Mouse (Mus musculus) heart, postnatal 14 days (tissue): ENCODE measurements around the gene Ubox5. TPM values are rescaled to one million over a fixed set of nuclear protein-coding genes. Genes with fewer than 3 reads are reported as not detected.

ENCODE experiments used
- DNase-seq, 2 experiments: peaks; one replicate each; pipeline ENCODE4 v3.0.0; 2021 to 2022
- intact Hi-C: fragments of 180-260 bp; cut with DNase I; formaldehyde crosslinking; loops from one replicate; pipeline ENCODE4 v1.15.1; 2025
- total RNA-seq, 2 experiments: library from RNA; stranded (reverse); gene quantifications; 2 replicates each; pipeline ENCODE4 v1.2.3; 2021

Gene Ubox5
- total RNA-seq, 2 experiments from 2014 or later = 4.2 to 4.5 TPM

DNA sequence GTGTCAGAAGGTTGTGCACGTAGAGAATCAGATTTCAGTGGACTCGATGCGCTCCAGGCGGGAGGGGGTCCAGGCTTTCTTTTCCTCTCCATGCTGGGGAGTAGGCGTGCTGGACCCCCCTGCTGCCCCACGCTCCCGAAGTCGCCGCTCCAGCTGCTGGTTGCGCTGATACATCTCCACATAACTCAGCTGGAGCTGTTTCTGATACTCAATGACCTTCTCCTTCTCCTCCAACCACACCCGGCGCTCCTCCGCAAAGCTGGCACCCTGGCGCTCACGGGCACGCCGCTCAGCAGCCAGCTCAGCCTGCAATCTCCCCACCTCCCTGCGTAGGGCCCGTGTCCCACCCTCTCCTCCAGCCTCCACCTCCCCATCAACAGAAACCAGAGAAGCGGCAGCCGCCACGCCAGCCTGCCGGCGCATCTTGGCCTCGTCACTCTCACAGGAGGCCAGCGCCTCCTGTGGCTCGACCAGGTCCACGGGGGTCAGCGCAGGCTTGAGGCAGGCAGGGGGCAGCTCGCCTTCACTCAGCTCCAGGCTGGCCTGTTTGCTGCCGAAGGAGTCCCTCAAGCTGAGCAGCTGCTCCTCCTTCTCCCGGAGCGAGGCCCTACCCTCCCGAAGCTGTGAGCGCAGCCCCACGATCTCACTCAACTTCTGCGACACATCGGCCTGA, 5.0 kb upstream of the Ubox5 start:
- DNase-seq = peak; percentile 19 to 32

DNA sequence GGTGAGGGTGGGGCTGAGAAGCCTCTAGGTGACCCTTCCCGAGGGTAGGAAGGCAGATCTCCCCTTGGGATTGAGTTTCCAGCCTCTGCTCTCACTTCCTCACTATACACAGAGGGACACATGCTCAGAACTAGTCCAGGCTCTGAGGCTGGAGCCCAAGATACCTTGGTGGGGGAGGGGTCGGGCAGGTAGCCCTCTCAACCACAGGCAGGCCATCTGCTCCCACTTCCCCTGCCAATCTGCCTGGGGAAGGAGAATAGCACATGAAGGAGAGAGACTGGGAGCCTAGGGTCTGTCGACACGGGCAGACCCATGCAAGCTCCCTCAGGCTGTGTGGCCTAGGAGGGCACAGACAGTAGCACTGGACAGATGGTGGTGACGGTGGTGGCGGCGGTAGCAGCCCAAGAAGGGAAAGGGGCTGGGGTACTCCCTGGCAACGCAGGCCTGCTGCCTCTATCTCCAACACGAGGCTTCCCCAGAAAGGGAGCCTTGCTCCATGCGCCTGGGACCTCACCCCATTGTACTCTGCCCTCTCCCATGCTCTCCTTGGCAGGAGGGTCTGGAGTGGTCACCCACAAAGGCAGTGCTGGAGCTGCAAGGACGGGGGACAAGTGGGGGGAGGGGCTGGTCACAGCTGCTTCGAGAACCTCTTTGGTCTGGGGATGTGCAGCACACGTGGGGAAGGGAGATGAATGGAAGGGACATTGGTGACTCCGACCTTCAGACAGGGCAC, 4.3 kb upstream of the Ubox5 start:
- intact Hi-C loops = no loop called here
- no peak for DNase-seq

More for the DNA sequence above, 5.0 kb upstream of the Ubox5 start:
- intact Hi-C loops = no loop called here

DNA sequence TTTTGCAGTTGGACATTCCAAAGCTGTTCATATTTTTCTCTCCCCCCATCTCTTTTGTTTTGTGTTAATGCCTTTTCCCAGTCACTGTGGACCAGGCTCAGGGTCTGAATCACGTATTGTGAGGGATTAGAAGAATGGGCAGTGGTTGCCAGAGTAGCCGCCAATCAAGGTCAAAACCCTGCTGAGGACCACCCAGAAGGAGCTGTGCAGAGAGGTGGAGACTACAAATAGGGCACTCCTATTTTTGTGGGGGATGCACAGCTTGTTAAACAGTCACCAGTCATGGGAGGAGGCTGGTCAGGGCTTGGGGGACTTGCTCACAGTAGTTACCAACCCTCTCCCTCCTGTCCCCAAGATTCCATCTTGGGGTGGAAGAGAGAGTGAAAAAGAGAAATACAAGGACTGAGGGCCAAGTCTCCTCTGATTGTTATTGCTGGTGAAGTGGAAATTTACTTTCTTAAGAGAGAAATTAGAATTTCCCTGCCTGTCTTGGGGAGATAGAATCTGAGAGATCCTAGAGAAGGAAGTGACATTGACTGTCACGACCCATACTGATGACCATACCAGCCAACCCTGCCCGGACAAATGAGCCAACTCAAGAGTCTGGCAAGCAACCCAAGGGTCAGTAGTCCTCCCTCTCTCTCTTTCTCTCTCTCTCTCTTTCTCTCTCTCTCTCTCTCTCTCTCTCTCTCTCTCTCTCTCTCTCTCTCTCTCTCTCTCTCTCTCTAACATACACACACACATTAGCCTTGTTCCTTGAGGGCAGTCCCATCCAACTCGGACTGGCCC, 3.2 kb upstream of the Ubox5 start:
- intact Hi-C loops = no loop called here
- no peak for DNase-seq

DNA sequence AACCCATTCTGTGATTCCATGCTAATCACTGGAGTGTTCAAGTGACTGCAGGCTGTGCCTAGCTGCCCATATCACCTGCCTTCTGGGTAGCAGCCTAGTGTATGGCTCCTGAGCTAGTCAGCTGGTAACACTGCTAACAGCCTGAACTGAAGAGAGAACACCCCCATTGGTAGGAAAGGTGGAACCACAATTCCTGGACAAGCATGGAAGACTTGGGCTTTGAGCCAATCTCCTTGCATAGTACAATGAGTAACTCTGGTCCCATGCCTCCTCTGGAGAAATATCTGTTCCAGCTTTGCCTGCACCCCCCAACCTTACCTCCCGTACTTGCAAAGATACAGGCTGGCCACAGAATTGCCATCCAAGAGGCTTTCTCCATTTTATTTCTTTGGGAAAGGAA, 2.6 kb upstream of the Ubox5 start:
- intact Hi-C loops = no loop called here
- no peak for DNase-seq

DNA sequence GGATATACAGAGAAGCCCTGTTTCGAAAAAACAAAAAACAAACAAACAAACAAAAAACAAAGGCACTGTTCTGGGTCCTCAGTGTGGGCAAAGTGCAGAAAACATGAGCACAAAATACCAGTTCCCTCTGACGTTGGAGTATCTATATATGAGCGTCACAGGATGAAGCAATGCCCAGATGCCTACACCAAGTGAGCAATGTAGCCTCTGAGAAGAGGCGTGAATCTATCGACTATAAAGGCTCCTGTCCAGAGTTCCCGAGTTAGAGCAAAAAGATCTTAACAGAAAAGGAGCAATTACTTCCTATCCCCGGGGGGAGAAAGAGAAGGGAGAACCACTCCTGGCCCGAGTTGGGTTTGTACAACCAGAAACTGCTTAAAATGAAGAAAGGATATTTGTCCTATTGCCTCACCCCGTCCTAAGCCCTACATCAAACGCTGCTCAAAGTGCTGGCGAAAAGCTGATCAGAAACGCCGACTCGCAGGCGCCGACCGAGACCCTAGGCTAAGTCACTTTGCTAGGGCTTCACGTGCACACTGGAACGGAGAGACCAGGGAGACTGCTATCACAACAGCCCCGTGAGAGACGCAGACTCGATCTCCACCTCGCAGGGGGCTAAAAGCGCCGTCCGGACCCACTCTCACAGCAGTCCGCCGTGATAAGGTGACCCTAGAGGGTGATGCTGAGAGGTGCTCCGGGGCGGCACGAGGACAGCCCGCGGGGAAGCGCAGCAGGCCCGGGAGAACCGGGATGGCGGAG, 579 bp downstream of the Ubox5 start:
- no peak for DNase-seq
- intact Hi-C loops = no loop called here

DNA sequence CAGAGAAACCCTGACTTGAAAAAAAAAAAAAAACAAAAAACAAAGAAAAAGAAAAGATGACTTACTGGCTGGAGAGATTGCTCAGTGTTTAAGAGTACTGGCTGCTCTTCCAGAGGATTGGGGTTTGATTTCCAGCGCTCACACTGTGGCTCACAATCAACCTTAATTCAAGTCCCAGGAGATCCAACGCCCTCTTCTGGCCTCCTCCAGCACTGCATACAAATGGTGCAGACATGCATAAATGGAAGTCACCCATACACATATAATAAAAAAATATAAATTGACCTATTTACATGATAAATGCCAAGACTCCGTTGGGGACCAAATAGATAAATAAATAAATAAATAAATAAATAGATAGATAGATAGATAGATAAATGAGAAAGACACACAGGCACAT, 1.4 kb downstream of the Ubox5 start:
- intact Hi-C loops = no loop called here

DNA sequence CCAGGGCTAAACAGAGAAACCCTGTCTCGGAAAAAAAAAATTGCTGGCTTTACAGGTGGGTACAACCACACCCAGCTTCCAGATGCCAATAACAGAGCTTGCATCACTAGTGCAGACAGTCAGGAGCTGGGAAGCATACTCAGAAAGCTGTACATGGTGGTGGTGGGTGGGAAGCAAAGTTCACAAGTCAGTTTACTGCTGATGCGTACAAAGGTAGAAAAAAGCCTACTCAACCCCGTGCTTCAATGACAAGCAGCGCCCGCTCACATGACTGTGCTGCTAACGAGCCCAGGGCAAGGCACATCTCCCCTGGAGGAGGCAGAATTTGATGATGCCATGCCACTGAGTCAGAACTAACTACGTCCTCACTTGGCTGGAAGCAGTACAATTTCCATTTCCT, 10.9 kb downstream of the Ubox5 start:
- DNase-seq = no peak
- intact Hi-C loops = no loop called here

More for the DNA sequence above, 1.4 kb downstream of the Ubox5 start:
- no peak for DNase-seq

DNA sequence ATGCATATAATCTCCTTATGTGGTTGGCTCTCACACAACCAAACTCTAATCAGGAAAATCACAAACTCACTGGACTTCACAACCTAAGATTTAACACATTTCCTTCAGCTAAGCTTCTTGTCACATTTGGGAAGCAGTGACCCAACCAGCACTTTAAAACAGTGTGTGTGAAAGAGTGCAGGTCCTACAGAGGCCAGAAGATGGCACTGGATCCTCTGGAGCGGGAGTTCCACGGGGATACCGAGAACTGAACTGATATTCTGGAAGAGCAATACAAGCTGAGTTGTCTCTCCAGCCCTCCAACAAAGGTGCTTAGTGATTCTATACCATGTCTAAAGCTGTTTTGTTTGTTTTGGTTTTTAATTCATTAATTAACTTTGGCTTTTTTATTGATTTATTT, 16.7 kb downstream of the Ubox5 start:
- intact Hi-C loops = no loop called here
- no peak for DNase-seq

DNA sequence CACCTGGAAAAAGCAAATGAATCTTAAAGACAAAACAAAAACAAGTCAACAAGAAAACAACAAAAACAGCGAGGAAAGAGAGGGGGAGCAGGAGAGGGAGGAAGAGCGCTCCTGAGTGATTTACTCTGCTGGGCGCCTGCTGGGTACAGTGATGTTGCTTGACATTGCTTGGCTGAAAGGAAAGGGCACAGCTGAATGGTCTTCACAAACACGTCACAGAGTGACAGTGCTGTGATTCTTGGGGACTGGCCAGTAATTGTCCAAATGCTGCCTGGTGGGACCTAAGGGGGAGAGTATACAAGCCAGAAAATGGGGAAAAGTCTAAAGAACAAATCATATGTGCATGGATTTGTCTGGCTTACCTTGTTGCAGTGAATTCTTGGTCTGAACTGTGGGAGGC, 27.6 kb downstream of the Ubox5 start:
- intact Hi-C loops = no loop called here
- no peak for DNase-seq

DNA sequence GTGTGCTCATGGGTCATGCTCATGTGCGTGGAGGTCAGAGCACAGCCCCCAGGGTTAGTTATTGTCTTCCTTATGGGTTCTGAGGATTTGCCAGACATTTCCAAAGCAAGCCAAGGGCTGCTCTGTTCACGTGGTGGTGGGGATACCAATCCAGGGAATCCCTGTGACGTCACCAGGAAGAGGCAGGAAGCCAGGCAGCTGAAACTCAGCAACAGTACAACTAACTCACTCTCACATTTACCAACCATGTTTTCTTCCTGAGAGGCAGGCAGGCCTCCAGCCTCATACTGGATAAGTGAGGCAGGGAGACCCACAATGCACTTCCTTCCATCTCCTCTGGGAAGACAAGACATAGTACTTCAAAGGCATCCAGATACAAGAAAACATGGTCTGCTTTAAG, 31.4 kb downstream of the Ubox5 start:
- peak in 1 of 2 experiments; percentile 27 for DNase-seq
- intact Hi-C loops = no loop called here

DNA sequence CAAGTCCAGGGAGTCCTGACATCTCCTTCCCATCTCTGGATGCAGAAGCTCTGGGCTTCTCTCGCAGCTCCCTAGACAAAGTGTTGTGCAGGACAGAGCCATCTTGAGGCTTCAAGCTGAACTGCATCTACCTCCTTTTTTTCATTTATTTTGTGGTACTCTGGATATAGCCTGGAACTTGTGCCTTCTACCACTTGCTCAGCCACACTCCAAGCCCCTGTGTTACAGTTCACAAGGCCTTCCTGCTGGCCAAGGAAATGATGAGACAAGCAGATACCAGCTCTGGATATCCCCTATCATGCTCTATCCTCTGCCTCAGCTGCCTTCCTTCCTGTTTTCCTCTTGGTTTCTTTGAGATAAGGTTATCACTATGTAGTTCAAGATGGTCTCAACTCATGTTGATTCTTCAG, 32.2 kb downstream of the Ubox5 start:
- peak in 1 of 2 experiments; percentile 36 for DNase-seq
- intact Hi-C loops = loop anchor here (2.0 kb wide), 1 partner anchor 33 kb away; no protein-coding TSS in a partner anchor

DNA sequence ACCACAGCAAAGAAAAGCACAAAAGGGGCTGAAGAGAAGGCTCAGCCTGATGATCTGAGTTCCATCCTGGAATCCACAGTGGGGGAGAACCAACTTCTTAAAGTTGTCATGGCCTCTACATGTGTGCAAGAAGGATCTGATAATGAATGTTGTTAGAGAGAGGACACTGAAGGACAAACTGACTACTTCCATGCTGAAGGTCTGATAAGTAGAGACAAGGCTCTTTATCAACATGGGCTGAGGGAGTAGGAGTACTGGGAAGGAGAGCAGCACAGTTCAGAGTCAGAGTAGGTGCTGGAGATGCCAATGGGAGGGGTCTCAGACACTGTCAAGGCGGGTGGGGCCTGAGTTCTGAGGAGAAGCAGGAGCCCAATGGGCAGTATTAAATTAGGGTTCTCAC, 34.2 kb downstream of the Ubox5 start:
- no peak for DNase-seq
- intact Hi-C loops = no loop called here

DNA sequence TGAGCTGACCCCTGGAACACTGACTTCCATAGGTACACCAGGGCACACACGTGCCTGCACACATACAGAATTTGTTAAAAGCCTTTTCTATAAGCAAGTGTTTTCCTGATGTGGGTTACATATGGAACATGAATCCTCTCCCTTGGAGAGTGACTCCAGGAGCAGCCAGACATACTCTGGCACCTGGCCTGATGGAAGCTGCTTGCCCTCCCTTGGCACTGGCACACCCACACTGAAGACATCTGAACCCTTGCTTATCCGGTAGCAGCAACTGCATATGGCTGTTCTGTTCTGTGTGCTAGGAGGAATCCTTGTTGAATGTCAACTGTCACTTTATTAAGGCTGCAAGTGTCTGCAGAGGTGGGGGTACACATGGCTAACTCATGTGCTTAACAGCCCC, 38.8 kb downstream of the Ubox5 start:
- intact Hi-C loops = no loop called here
- no peak for DNase-seq

DNA sequence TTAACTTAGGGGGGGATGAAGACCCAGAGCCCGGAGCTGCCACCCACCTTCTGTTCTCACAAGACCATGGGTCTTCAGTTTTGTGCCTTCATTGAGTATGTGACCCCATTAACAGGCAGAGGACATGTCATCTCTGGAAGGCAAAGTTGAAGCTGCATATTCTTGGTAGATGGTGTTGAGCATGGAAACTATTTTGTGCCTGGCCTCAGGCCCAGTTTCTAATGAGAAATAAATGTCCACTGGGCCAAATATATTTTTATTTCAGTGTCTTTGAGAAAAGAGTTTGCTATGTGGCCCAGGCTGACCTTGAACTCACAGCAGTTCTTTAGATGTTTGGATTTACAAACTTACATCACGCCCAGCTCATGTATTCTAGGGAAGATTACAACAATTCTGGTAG, 40.1 kb downstream of the Ubox5 start:
- intact Hi-C loops = no loop called here
- DNase-seq = no peak

DNA sequence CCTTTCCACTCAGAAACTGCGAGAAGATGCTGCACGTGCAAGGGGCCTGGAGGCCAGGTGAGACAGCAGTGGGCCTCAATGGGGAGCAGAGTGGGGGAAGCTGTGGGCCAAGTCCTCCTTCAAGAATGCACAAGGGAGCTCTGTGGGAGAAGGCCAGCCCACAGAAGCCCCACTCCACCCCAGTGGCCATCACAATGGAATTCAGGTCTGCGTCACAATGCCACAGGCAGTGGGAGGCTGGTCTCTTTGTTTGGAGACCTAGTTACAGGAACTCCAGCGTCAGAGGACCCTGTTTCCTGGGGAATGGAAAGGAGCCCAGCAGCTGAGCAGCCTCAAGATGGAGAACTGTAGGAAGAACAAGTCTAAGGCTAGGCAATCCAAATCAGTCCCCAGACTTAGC, 40.7 kb downstream of the Ubox5 start:
- DNase-seq = no peak
- intact Hi-C loops = no loop called here

DNA sequence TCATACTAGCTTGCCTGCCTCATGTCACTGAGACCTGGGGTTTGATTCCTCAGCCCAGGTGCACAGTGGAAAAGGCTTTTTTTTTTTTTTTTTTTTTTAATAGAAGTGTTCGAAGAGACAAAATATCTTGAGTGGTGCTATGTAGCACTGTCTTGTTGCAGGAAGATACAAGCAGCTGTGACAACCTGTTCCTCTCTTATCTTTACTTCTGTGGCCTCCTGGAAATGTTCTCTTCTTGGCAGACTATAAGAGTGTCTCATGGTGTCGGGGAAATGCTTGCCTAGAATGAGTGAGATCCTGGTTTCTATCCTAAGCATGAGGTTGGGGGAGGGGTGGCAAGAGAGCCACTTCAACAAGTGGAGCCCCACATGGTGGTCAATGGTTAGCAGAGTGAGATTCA, 41.5 kb downstream of the Ubox5 start:
- no peak for DNase-seq
- intact Hi-C loops = no loop called here

DNA sequence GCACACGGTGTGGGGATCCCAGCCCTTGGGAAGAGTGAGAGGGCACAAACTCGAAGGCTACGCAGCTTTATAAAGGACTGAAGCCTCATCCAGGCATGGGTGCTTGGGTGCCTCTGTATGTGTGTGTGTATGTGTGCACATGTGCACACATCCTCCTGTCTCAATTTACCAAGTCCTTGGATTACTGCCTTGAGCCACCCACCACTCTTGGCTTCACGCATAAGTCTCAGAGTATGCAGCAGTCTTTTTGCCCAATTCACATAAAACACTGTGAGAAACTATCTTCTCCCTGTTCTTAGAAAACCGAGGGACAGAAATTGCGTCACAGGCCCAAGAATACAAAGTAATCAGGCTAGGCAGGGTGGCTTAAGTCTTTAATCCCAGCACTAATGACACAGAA, 43.8 kb downstream of the Ubox5 start:
- DNase-seq = no peak
- intact Hi-C loops = no loop called here

DNA sequence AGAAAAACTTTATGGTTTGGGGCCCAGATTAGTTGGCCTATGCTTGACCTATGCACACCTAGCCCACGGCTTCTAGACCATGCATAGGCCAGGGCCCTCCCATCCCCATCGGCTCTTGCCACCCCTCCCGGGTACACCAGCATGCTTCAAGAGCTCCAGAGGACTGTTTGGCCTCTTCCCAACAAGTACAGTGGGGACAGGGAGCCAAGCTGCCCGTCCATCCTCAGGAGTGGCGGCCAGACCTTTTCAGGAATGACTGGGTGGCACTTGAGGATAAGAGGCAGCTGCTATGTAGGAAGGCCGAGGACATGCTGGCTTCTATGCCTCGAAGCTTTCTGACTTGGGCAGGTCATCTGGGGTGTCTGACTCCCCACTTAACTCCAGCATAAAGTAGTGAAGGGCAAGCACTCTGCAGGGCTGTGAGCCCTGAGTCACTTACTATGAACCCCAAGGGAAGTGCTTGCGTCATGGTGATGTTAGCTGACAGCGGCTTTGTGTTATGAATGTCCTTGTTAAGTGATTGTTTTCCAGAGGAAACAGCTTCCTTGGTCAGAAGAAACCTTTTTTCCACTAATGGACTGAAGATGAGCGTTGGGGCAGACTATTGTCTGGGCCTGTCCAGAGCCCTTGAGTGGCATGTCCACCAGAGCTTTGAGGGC, 45.8 kb downstream of the Ubox5 start:
- DNase-seq = peak in 1 of 2 experiments; percentile 27

DNA sequence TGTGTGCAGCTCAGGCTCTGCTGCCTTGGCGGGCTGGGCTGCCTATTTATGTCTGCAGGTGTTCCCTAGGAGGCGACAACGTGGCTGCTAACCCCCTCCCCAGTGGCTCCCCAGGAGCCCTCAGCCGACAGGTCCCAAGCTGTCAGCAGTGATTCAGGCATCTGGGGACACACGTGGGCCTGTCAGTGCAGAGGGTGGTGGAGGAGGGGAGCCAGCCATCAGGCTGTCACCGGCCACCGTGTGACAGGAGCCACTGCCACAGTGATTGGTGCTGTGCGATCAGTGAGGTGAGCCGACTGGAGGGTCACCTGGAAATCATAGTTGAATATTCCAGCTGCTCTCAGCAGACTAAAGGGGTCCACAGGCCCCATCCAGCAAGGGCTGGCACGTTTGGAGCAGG, 47.3 kb downstream of the Ubox5 start, which contains the start of gene Avp:
Avp (minus strand) TSS at position 3 of the 400 bp plus-strand sequence.
- no peak for DNase-seq
- intact Hi-C loops = no loop called here

More for the DNA sequence above, 45.8 kb downstream of the Ubox5 start:
- intact Hi-C loops = no loop called here

DNA sequence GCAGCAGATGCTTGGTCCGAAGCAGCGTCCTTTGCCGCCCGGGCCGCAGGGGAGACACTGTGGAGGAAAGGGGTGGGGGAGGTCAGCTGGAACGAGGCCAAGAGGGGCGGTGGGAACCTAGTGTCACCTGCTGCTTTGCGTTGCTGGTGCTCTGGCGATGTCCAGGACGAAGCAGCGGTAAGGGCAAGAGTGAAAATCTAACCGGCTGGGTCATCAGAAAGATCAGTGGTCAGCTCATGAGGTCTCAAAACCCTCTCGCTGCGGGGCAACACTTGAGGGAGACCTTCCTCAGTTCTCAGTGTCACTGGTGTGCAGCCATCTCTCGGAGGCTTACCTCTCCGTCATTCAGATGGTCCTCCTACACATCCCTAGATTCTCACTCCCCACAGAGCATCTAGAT, 48.6 kb downstream of the Ubox5 start:
- no peak for DNase-seq
- intact Hi-C loops = no loop called here
